Mouse (Mus musculus): Measurements from ENCODE around the gene Ugt1a6b.
A peak's percentile ranks its signal among the peaks of the same experiment; 100 is the strongest.
"Not testable (repeated sequence)": the region's sequence is repeated elsewhere in the genome, so short reads cannot be mapped to it uniquely, and the experiment has no call there.

Gene Ugt1a6b

GRCm38 (mm10) chr1:88223591-88223990 lies 120.5 kb downstream of the Ugt1a6b start:
- DNase-seq (ENCODE audit: low read depth, low spot score) = peak; percentile 24

- DNase-seq (ENCODE audit: low read depth, low spot score) = peak; percentile 29
Measured at GRCm38 (mm10) chr1:88224029-88224776, 121.2 kb downstream of the Ugt1a6b start.

GRCm38 (mm10) chr1:88225301-88225700 lies 122.2 kb downstream of the Ugt1a6b start:
- not testable (repeated sequence) for DNase-seq (ENCODE audit: low read depth, low spot score)

GRCm38 (mm10) chr1:88225741-88226140 lies 122.7 kb downstream of the Ugt1a6b start:
- no peak for DNase-seq (ENCODE audit: low read depth, low spot score)

GRCm38 (mm10) chr1:88226670-88227379 lies 123.8 kb downstream of the Ugt1a6b start, which contains the start of gene Mroh2a:
Mroh2a (plus strand) TSS chr1:88226986.
- no peak for DNase-seq (ENCODE audit: low read depth, low spot score)

GRCm38 (mm10) chr1:88227482-88227881 lies 124.4 kb downstream of the Ugt1a6b start:
- DNase-seq (ENCODE audit: low read depth, low spot score) = no peak

- DNase-seq (ENCODE audit: low read depth, low spot score) = no peak
Measured at GRCm38 (mm10) chr1:88228121-88228520, 125.1 kb downstream of the Ugt1a6b start.

- DNase-seq (ENCODE audit: low read depth, low spot score) = no peak
Measured at GRCm38 (mm10) chr1:88229566-88229965, 126.5 kb downstream of the Ugt1a6b start.

GRCm38 (mm10) chr1:88229986-88230385 lies 126.9 kb downstream of the Ugt1a6b start:
- DNase-seq (ENCODE audit: low read depth, low spot score) = no peak

GRCm38 (mm10) chr1:88230421-88230820 lies 127.4 kb downstream of the Ugt1a6b start:
- DNase-seq (ENCODE audit: low read depth, low spot score) = no peak

GRCm38 (mm10) chr1:88230981-88231802 lies 128.1 kb downstream of the Ugt1a6b start:
- DNase-seq (ENCODE audit: low read depth, low spot score) = no peak

GRCm38 (mm10) chr1:88231803-88232499 lies 128.9 kb downstream of the Ugt1a6b start:
- DNase-seq (ENCODE audit: low read depth, low spot score) = no peak

- no peak for DNase-seq (ENCODE audit: low read depth, low spot score)
Measured at GRCm38 (mm10) chr1:88232664-88233380, 129.8 kb downstream of the Ugt1a6b start.

- no peak for DNase-seq (ENCODE audit: low read depth, low spot score)
Measured at GRCm38 (mm10) chr1:88233421-88234247, 130.6 kb downstream of the Ugt1a6b start.

GRCm38 (mm10) chr1:88234248-88234610 lies 131.2 kb downstream of the Ugt1a6b start:
- no peak for DNase-seq (ENCODE audit: low read depth, low spot score)

GRCm38 (mm10) chr1:88234646-88235045 lies 131.6 kb downstream of the Ugt1a6b start:
- no peak for DNase-seq (ENCODE audit: low read depth, low spot score)

GRCm38 (mm10) chr1:88235046-88235893 lies 132.2 kb downstream of the Ugt1a6b start:
- DNase-seq (ENCODE audit: low read depth, low spot score) = no peak

- no peak for DNase-seq (ENCODE audit: low read depth, low spot score)
Measured at GRCm38 (mm10) chr1:88235894-88236415, 132.9 kb downstream of the Ugt1a6b start.

GRCm38 (mm10) chr1:88237311-88237710 lies 134.3 kb downstream of the Ugt1a6b start:
- no peak for DNase-seq (ENCODE audit: low read depth, low spot score)

All from CD4-positive helper T cell, adult 2 months (primary cell).